Mouse (Mus musculus) neural tube, embryonic 14.5 days (tissue): ENCODE measurements around the gene Capn10. TPM values are rescaled to one million over a fixed set of nuclear protein-coding genes. Genes with fewer than 3 reads are reported as not detected.
"Not testable (repeated sequence)": the region's sequence is repeated elsewhere in the genome, so short reads cannot be mapped to it uniquely, and the experiment has no call there.

Source experiments
- ATAC-seq: fragments of 200-750 bp; cut with Nextera tagmentation; 2 replicates; pipeline ENCODE4 v1.8.0; 2017; ENCODE audit warnings: low read depth, mild to moderate bottlenecking, moderate TSS enrichment, moderate library complexity
- H3K27ac ChIP-seq: fragments of 300-500 bp; sonication (generic); 2 replicates; pipeline ENCODE4 v1.5.1; 2014; ENCODE audit warnings: low read depth, mild to moderate bottlenecking, control low read depth, low read length, moderate library complexity, mixed read lengths
- H3K27me3 ChIP-seq: fragments of 300-500 bp; sonication (generic); 2 replicates; pipeline ENCODE4 v1.6.1; 2014; ENCODE audit warnings: low read length; ENCODE audit not compliant: control insufficient read depth, insufficient read depth
- H3K36me3 ChIP-seq: fragments of 300-500 bp; sonication (generic); 2 replicates; pipeline ENCODE4 v1.6.1; 2014; ENCODE audit warnings: low read length, mixed read lengths; ENCODE audit not compliant: control insufficient read depth, insufficient read depth
- H3K4me1 ChIP-seq: fragments of 300-500 bp; sonication (generic); 2 replicates; pipeline ENCODE4 v1.6.1; 2014; ENCODE audit warnings: low read length; ENCODE audit not compliant: control insufficient read depth, insufficient read depth
- H3K4me2 ChIP-seq: fragments of 300-500 bp; sonication (generic); 2 replicates; pipeline ENCODE4 v1.6.1; 2014; ENCODE audit warnings: mild to moderate bottlenecking, low read depth, low read length, control low read depth
- H3K4me3 ChIP-seq: fragments of 300-500 bp; sonication (generic); 2 replicates; pipeline ENCODE4 v1.5.1; 2014; ENCODE audit warnings: low read depth, low read length, control low read depth, mixed read lengths
- H3K9ac ChIP-seq: fragments of 300-500 bp; sonication (generic); replicated peaks from 2 replicates; pipeline ENCODE4 v1.6.1; 2014; ENCODE audit warnings: low read depth, mild to moderate bottlenecking, control low read depth, low read length, mixed read lengths
- H3K9me3 ChIP-seq: fragments of 300-500 bp; sonication (generic); 2 replicates; pipeline ENCODE4 v1.6.1; 2016; ENCODE audit warnings: low read length; ENCODE audit not compliant: control insufficient read depth
- WGBS: fragments of 180-500 bp; shearing (Covaris S2); extraction: QIAGEN DNeasy Blood & Tissue Kit; methylation state at CpG from one replicate; pipeline ENCODE4 v1.1.7; 2014; 5-methylcytosine and 5-hydroxymethylcytosine counted together
- polyA plus RNA-seq: library from polyadenylated mRNA; unstranded; fragments of >200 nt; fragmentation: Nextera tagmentation; extraction: Ambion mirVana; gene quantifications from 2 replicates; pipeline ENCODE4 v1.2.1, GENCODE M21; 2014

The Capn10 gene
- polyA plus RNA-seq, 1 experiment from 2014 or later, result 58.4 TPM

DNA sequence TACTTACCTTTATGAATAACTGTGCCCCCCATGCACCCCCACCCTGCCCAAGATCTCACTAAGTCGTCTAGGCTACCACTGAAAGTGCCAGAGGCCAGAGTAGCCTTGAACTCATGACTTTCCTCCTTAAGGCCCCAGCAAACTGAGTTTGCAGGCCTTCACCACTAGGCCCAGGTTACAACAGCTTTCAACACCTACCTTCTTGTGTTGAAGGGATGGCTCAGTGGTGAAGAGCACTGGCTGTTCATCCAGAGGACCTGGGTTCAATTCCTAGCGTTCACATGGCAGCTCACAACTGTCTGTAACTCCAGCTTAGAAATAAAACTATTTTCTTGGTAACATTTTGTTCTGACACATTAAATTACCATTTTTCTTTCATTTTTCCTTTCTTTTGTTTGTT, 19.5 kb downstream of the Capn10 start:
- Histone ChIP-seq H3K4me1 (no peaks in the 10 kb centered on the region), H3K27ac (no peak overlapping the region), H3K9me3 (no peaks in the 10 kb centered on the region)

GRCm38 (mm10) chr1:92956571-92957335, 22.6 kb downstream of the Capn10 start:
- not testable (repeated sequence) for H3K9ac ChIP-seq, H3K4me2 ChIP-seq, H3K27ac ChIP-seq, H3K4me3 ChIP-seq, H3K36me3 ChIP-seq, H3K27me3 ChIP-seq, H3K9me3 ChIP-seq, H3K4me1 ChIP-seq
- ATAC-seq, result peak; percentile 49; the same call in 1 of the 2 replicates
- 11% methylated on average over 10 of the region's 11 CpGs for WGBS

More for the DNA sequence above, 19.5 kb downstream of the Capn10 start:
- Histone ChIP-seq H3K4me2 (no peak overlapping the region), H3K36me3 (peaks cover 11% of the 10 kb centered on the region; the same call in 1 of the 2 replicates), H3K4me3 (no peak overlapping the region), H3K27me3 (no peaks in the 10 kb centered on the region), H3K9ac (no peak overlapping the region)
- WGBS, result 76% methylated on average over 2 of the region's 2 CpGs
- ATAC-seq, result no peak

DNA sequence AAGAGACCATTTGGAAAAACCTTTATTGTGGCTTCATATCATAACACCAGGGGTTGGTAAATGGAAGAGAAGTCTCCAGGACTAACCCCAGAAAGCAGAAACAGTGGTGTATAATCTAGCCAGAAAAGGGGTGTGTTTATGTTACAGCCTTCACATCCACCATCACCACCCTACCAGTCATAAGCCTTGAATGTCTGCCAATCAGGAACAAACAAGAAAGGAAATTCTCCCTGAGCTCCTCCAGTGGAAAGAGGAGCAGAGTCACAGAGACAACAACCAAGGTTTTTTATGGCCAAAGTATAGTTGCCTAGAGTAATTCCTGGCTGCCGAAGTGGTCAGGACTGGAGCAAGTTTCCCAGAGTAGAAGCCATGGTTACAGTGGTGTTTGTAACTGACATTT, 24.8 kb downstream of the Capn10 start:
- WGBS, result 78% methylated on average over 1 of the region's 1 CpGs
- Histone ChIP-seq H3K27me3 (no peaks in the 10 kb centered on the region), H3K36me3 (no peaks in the 10 kb centered on the region), H3K4me1 (no peaks in the 10 kb centered on the region), H3K9me3 (no peaks in the 10 kb centered on the region), H3K4me3 (no peak overlapping the region), H3K4me2 (no peak overlapping the region), H3K27ac (no peak overlapping the region), H3K9ac (no peak overlapping the region)
- ATAC-seq, result no peak

DNA sequence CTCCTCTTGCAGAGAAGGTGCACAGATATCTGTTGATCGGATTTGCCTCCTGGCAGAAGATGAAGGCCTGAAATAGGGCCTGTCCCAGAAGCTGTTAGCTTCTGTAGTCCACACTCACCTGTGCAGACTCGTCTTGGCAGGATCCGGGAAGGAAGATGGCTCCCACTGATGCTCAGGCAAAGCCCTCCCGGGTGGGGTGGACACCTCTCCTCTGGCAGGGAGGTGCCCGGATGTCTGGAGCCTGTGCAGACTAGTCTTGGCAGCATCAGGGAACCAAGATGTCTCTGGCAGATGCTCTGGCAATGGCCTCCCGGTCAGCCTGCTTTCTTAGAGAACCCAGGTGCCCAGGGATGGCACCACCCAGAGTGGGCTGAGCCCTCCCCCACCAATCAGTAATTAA, 36.6 kb downstream of the Capn10 start:
- WGBS, result 83% methylated on average over 6 of the region's 6 CpGs

DNA sequence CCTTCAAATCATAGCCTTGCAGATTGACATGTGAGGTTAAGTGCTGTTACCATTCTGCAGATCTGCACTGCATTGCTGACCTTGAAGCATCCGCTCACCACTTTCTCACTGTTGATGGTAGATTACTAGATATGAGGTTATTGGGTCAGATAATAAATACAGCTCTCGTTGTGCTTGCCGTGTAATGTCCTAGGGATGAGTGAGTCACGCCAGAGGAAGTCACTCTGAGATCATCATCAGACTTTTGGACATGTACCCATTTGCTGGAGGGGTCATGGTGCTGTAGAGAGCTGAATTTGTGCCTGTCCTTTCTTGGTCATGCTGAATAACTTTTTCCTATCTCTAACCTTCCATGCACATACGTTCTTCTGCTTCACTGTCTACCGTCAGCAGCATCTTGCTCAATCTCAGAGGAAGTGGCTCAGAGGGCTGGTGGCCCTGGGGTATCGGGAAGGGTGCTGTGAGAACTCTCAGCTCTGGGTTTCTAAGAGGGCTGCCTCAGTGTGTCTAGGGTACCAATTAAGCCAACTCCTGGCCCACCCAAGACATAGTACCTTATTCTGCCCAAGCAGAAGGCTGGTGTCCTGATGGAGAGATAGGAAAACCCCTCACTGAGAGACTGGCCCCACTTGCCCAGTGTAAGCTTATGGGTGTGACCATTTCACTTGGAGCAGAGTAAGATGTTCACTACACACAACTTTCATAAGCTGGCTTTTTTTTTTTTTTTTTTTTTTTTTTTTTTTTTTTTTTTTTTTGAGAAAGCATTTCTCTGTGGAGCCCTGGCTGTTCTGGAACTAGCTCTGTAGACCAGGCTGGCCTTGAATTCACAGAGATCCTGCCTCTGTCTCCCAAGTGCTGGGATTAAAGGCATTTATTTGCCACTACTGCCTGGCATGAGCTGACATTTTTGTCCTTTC, 38.0 kb downstream of the Capn10 start:
- no peak overlapping the region for H3K4me2 ChIP-seq
- no peak overlapping the region for H3K4me3 ChIP-seq
- 89% methylated on average over 7 of the region's 7 CpGs for WGBS
- no peaks in the 10 kb centered on the region for H3K9me3 ChIP-seq
- no peak for ATAC-seq
- no peak overlapping the region for H3K27ac ChIP-seq
- H3K9ac ChIP-seq, result no peak overlapping the region
- H3K36me3 ChIP-seq, result no peaks in the 10 kb centered on the region
- H3K4me1 ChIP-seq, result no peaks in the 10 kb centered on the region
- no peaks in the 10 kb centered on the region for H3K27me3 ChIP-seq

More for the DNA sequence above, 36.6 kb downstream of the Capn10 start:
- not testable (repeated sequence) for H3K9me3 ChIP-seq, H3K27ac ChIP-seq, H3K9ac ChIP-seq, H3K27me3 ChIP-seq, H3K4me2 ChIP-seq, H3K4me1 ChIP-seq, ATAC-seq, H3K36me3 ChIP-seq, H3K4me3 ChIP-seq

GRCm38 (mm10) chr1:92972854-92973253, 38.7 kb downstream of the Capn10 start:
- WGBS, result 69% methylated on average over 1 of the region's 1 CpGs
- Histone ChIP-seq H3K4me2 (no peak overlapping the region), H3K27ac (no peak overlapping the region), H3K4me3 (no peak overlapping the region), H3K9ac (no peak overlapping the region), H3K36me3 (no peaks in the 10 kb centered on the region), H3K4me1 (no peaks in the 10 kb centered on the region), H3K27me3 (no peaks in the 10 kb centered on the region), H3K9me3 (no peaks in the 10 kb centered on the region)
- no peak for ATAC-seq

DNA sequence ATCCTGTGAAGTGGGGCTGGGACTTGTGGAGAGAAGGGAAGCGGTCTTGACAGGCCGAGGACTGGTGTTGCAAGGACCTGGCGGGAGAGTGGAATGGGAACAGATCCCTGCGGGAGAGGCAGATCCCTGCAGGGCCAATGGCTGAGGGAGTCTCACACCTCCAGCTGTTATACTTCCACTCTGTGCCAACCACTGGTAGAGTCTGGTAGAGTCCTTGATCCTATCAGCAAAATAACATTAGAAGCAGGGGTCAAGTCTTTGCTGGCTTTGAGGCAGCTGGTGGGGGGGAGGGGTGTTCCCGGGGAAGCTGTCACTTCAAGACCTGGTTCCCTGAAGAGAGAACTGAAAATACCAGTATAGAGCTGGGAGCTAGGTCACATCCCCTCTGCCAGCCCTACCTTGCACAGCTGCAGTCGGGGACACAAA, 42.0 kb downstream of the Capn10 start:
- H3K4me3 ChIP-seq, result no peak overlapping the region
- no peak overlapping the region for H3K4me2 ChIP-seq
- H3K36me3 ChIP-seq, result no peaks in the 10 kb centered on the region
- H3K9me3 ChIP-seq, result no peaks in the 10 kb centered on the region
- no peaks in the 10 kb centered on the region for H3K4me1 ChIP-seq
- 61% methylated on average over 6 of the region's 6 CpGs for WGBS
- ATAC-seq, result no peak
- no peaks in the 10 kb centered on the region for H3K27me3 ChIP-seq
- H3K27ac ChIP-seq, result no peak overlapping the region
- H3K9ac ChIP-seq, result no peak overlapping the region

GRCm38 (mm10) chr1:92978645-92979044, 44.5 kb downstream of the Capn10 start:
- Histone ChIP-seq H3K4me3 (no peak overlapping the region), H3K4me2 (no peak overlapping the region), H3K9ac (no peak overlapping the region), H3K27me3 (no peaks in the 10 kb centered on the region), H3K9me3 (no peaks in the 10 kb centered on the region), H3K36me3 (no peaks in the 10 kb centered on the region), H3K27ac (no peak overlapping the region), H3K4me1 (no peaks in the 10 kb centered on the region)
- ATAC-seq, result no peak
- WGBS, result 61% methylated on average over 7 of the region's 7 CpGs

DNA sequence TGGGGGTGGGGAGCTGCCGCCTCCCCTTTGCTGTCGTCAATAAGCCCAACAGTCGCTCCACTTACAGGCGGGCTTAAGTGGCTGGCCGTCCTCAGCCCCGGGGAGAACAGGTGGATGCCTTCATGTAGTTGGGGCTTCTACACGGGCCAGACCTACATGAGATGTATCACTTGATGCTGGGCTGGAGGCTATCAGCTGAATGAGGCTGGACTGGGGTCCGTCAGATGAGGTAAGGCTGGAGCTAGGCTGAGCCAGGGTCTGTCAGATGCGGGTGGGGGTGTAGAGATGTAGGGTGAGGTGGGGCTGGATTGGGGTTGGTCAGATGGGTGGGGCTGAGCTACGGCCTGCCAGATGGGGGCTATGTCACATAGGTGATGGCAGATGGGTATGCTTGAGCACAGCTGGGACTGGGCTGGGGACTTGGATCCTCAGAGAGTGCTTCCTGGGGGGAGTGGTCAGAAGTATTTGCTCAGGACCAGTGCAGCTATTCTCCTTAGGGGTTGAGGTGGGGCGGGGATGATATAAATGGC, 45.0 kb downstream of the Capn10 start:
- Histone ChIP-seq H3K36me3 (no peaks in the 10 kb centered on the region), H3K27ac (no peak overlapping the region), H3K27me3 (no peaks in the 10 kb centered on the region), H3K4me1 (no peaks in the 10 kb centered on the region), H3K4me3 (no peak overlapping the region), H3K9ac (no peak overlapping the region), H3K9me3 (no peaks in the 10 kb centered on the region), H3K4me2 (no peak overlapping the region)
- ATAC-seq, result no peak
- 48% methylated on average over 11 of the region's 11 CpGs for WGBS
